Mouse (Mus musculus) lung, postnatal 0 days (tissue): ENCODE measurements at regions not wholly inside any gene's neighbourhood (a gene's known extent, or its start where the extent isn't known, plus 50 kb on each side); places are given as distances from the start of the nearest gene placed in this dataset.

Source experiments
- CTCF ChIP-seq: IDR thresholded peaks from 2 replicates; pipeline ENCODE4 v1.5.1; 2016; ENCODE audit warnings: antibody characterized with exemption, mild to moderate bottlenecking
- EP300 ChIP-seq: IDR thresholded peaks from 2 replicates; pipeline ENCODE4 v1.6.1; 2016; ENCODE audit warnings: antibody characterized with exemption, mild to moderate bottlenecking, control low read depth

GRCm38 (mm10) chr7:136842751-136843150 lies 51.7 kb upstream of the Mgmt start:
- TF ChIP-seq CTCF (no peak), EP300 (no peak)
